Mouse (Mus musculus): ENCODE measurements around the gene Gm10234. TPM values are rescaled to one million over a fixed set of nuclear protein-coding genes. Genes with fewer than 3 reads are reported as not detected.

Gene Gm10234
- polyA plus RNA-seq (2017; shearing (Covaris generic)) = not detected

DNA sequence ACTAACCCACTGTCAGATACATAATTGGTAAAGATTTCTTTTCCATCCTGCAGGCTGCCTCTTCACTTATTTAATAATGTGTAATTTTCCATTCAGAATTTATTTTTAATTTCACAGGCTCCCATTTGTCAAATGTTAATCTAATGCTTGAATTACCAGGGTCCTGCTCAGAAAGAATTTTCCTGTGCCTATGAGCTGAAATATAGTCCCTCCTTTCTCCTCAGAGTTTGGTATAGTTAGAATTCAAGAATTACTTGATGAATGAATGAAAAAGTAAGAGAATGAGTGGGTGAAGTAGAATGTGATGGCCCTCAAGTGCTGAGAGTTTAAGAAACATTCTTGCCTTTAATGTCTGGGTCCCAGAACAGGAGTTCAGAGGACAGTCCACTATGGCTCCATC is at the start of gene Gm10234:
TSS of gene Gm10234 (plus strand) at position 301 of the 400 bp plus-strand sequence.
- ATAC-seq = no peak

DNA sequence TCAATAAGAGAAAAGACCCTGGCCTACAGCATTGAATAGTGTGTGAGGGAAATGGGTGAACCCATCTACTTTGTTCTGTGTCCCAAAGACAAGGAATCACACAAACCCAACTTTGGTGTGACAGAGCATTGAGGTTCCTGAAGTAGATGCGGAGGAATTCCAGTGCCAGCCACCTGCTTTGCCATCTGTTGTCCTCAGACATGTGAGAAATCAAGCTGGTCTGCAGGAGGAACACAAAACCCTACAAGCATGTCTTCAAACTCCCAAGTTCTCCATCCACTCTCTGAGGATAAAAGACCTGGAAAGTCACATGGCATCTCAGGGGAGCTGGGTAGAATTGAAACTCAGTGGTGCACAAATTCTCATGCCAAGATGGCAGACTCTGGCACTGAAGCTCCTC is 44.3 kb upstream of the Gm10234 start:
- no peak for ATAC-seq

DNA sequence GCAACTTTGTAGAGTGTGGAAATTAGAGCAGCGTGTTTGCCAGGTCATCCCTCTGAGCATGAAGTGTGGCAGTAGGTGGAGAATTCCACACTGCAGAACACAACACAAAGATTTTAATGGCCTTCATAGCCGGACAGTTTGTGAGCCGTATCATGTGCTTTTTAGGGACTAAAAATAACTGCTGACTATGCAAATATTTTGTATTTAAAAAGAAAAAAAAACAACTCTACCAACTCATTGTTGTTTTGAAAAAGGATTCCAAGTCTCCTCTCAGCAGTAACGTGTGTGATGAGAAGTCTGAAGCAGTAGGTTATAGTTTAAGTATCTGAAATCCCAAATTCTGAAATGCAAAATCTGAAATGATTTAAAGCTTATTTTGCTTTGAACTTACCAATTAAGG is 25.9 kb upstream of the Gm10234 start:
- ATAC-seq = no peak

DNA sequence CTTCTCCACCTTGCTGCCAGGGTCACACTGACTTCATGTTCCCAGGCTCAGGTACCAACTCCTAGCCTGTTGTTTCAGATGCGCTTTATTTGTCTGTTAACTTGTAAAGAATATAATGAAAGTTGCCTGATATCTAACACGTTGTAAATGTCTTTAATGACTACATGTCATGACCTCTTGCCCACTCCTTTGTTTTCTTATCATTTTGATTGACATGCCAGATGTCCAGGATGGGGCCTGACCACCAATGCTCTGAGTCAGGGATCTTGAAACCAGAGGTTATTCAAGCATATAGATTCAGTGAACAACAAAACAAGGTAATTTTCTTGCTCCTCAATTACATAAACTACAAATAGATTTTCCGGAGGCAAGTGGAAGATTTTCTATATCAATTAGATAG is 23.5 kb upstream of the Gm10234 start:
- ATAC-seq = no peak

DNA sequence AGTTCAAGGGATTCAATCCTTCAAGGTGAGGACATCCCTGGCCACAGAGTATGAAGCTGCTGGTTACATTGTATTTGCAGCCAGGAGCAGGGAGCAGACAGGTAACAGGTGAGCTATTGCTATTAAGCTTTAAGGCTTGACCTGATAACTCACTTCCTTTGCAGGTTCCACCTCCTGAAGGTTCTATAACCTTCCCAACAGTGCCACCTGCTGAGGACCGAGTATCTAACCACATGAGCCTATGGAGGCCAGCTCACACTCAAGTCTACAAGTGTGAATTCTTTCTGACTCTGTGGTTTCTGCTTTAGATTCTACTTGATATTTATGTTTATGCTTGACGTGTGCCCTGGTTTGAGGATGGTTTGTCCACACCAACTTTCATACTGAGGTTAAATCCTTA is 21.3 kb upstream of the Gm10234 start:
- no peak for ATAC-seq

DNA sequence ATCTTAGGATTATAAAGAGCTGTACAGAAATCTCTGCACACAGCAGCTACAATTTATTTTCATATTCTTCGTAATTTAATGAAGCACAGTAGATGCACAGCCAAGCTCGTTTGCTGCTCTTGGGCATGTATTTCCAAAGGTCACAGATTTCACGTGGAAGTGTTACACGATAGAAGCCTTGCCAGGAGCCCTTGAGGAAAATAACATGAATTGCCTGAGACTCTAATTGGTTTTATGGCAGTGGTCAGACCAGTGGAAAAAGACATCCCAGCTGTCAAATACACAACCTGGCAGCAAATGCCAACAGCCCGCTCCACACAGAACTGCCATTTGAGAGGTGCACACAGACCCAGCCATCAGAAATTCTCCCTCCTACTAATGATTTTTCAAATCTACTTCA is 9.3 kb downstream of the Gm10234 start:
- no peak for ATAC-seq

DNA sequence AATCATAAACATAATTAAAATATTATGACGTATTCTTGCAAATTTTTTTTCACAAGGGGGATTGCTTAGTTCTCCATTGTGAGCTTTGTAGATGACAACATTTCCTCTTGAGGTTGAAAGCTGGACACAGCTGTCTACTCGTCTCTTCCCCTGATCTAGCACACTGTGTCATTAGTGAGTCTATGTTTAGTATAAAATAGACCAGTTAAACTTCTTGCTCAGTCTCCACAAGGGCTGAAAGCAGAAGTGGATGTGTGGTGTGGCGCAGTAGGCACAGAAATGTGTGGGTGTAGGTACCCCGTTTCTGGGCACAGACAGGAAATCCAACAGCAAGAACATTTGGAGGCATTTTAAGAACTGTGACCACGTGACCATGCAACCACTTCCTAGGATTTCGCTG is 12.9 kb downstream of the Gm10234 start:
- ATAC-seq = no peak

DNA sequence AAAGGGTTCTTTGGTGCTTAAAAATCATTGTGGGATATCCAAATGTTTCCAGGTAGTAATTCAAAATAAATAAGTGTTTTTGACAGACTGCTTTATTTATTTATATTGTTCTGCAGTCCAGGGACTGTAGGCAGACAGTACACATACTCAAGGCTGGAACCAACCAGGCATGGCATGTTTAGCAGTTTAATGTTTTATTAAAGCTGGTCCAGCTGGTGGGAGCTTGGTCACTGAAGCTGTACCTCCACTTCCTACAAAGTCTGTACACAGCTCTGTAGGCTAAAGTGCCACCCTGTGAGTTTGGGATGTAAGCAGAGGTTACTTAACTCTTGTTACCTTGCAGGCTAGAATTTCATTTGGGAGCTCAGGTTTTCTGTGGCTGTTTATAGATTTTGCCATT is 27.5 kb downstream of the Gm10234 start:
- no peak for ATAC-seq

DNA sequence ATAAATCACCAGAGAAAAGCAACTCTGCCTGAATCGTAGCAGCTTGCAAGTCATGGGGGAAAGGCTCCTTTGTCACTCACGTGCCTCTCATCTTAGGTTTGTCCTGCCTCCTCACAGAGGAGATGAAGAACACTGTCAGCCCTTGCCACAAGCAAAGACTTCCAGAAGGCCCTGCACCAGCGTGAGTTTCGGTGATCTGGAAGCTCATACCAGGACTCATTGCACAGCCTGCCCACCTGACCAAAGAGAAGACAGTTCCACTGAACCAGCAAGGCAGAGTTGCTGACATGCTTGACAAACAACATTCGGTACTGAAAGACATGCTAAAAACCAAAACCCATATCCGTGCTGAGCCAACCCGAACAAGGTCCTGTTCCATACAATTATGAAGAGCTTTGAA is 31.1 kb downstream of the Gm10234 start:
- ATAC-seq = no peak

DNA sequence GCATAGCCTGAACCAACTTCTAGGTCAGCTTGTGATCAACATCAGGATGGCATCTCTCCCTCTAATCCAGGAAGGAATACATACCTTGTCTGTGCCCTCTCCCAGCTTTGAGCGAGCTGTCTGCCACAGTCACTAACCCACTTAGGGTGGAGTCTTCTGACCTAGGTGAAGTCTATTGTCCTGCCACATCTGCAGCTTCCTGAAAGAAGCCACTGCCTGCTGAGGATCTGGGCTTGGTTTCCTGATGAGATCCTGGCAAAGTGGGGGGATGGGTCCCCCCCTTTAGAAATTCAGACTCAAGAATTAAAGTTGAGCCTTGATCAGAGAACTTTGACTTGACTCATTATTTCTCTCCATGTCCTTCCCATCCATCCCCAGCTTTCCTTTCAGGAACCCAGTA is 32.0 kb downstream of the Gm10234 start:
- ATAC-seq = no peak

DNA sequence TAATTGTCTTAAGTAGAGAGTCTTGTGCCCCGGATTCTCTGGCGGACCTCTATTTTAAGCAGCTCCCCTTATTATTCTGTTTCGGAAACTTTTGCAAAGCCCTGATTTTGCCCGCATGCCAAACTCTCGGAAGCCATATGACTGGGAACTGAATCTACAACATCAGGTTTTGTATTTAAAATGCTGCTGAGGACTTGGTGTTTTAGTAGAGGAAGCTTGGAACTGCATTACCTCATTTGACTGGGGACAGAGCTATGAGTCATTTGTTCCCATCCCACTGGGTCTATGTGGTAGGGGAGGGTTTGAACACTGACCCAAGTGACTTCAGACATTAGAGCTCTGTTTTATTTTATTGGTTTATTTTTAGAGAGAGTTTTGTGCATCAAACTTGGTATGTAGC is 38.2 kb downstream of the Gm10234 start:
- ATAC-seq = no peak

DNA sequence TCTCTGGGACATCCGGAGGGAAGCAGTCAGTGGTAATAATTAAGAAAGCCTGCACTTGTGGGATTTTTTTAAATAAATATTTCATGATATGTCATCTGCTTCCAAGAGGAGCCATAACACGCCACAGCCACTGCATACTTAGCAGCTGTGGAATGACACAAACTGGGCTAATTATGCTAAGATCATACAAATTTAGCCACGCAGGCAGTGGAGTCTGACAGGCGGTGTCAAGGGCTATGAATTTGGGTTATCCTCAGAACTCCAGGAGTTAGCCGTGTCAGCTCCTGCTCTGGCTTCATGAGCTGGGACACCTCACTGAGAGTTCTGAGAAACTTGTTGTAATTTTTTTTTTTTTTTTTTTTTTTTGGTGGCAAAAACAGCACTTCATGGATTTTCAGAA is 40.8 kb downstream of the Gm10234 start:
- ATAC-seq = no peak

DNA sequence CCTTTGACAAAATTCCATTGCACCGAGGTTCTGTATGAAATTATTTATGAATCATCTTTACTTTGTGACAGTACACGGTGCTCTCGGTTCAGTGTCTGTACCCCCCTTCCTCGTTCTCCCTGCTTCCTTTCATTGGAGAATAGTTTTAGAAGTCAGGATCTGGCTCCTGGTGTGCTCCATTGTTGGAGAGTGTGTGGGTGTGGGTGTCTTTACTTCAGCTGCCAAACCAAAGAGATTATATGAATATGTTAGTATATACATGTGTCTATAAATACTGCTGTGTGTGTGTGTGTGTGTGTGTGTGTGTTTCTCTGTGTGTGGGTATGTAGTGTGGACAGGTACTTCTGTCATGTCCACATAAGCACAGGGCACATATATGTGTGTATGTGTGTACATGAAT is 49.9 kb downstream of the Gm10234 start:
- ATAC-seq = no peak

Other genes with a start within 250 kb of the Gm10234 start
- gene Kbtbd8, start 204.9 kb upstream of the Gm10234 start, polyA plus RNA-seq (2017; shearing (Covaris generic)) = 1 to 10 TPM; 3.4 to 5.4 (median 3.7) TPM

Data from inflammation-experienced regulatory T-cells, adult 6 months (primary cell).